Mouse (Mus musculus) bone marrow macrophage, adult 2 months (primary cell): ENCODE measurements around the gene Fam222b.

Experiments used
- CTCF ChIP-seq: IDR thresholded peaks from 2 replicates; pipeline ENCODE4 v1.5.1; 2012; ENCODE audit warnings: low read depth, mild to moderate bottlenecking, low read length, moderate library complexity
- POLR2A ChIP-seq: IDR thresholded peaks from 2 replicates; pipeline ENCODE4 v1.6.1; 2012; ENCODE audit warnings: mild to moderate bottlenecking, low read depth, low read length, borderline replicate concordance

DNA sequence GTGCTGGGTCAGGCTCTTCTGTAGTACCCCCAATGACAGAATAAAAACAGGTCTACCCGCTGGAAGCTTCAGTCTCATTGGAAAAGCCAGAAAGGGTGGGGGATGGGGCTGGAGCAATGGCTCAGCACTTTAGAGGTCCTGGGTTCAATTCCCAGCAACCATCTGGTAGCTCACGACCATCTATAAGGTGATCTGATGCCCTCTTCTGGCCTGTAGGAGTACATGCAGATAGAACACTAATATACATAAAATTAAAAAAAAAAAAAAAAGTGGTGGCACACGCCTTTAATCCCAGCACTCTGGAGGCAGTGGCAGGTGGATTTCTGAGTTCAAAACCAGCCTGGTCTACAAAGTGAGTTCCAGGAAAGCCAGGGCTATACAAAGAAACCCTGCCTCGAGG is 76.9 kb downstream of the Fam222b start:
- TF ChIP-seq CTCF (peak; percentile 26; the same call in 1 of the 2 replicates), POLR2A (no peak)
